Mouse (Mus musculus) CD4-positive naive resting alpha-beta T cell, adult 57 days (primary cell): Measurements from ENCODE around the gene Tbxa2r. TPM values are rescaled to one million over a fixed set of nuclear protein-coding genes. Genes with fewer than 3 reads are reported as not detected.

Experiments used
- total RNA-seq: library from RNA; stranded (reverse); gene quantifications from one replicate; pipeline ENCODE4 v1.2.4, GENCODE M21; 2023

Gene Tbxa2r
- total RNA-seq = 26.1 TPM

DNA sequence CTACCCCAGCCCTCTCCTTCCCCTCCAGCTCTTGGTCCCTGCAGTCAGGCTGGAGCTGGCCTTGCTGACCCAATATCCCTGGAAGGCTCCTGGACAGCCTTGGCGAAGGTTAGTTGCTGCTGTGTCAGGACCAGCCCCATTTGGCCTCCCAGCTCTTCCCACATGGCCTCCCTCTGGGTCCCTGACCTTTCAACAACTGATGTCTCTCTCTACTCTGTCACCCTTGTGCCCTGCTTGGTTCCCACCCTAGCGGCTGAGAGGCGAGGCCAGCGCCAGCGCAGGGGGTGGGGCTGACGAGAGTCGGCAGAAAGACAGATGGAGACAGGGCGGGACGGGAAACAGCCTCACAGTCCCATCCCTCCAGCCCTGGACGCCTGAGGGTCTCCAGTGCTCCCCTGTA, at the start of gene Tbxa2r:
TSS of gene Tbxa2r (plus strand) at position 346 of the 400 bp plus-strand sequence.

DNA sequence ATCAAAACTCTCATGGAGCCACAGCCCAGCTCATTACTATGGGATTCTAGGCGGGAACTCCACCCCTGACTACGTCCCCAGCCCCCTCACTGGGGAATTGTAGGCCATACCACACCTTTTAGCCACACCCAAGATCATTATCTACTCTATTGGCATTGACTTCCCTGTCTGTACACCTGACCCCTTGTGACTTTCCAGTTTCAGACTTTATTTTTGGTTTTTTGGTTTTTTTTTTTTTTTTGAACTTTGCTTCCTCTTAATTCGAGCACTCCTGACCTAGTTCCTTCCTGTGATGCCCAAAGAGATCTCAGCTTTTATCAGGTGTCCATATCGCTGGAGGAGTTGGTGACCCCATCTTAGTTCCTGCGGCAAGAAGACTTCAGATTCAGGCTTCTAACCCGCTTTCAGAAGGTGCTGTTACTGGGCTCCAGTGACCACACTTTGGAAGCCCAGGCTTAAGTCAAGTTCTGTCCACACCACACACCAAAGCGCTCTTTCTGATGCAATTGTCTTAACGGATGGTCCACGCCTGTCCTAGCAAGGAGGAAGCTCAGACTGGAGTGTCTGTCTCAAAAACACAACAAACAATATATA, 36.9 kb upstream of the Tbxa2r start, which contains the start of gene Tjp3:
TSS of gene Tjp3 (minus strand) at position 71 of the 594 bp plus-strand sequence.

DNA sequence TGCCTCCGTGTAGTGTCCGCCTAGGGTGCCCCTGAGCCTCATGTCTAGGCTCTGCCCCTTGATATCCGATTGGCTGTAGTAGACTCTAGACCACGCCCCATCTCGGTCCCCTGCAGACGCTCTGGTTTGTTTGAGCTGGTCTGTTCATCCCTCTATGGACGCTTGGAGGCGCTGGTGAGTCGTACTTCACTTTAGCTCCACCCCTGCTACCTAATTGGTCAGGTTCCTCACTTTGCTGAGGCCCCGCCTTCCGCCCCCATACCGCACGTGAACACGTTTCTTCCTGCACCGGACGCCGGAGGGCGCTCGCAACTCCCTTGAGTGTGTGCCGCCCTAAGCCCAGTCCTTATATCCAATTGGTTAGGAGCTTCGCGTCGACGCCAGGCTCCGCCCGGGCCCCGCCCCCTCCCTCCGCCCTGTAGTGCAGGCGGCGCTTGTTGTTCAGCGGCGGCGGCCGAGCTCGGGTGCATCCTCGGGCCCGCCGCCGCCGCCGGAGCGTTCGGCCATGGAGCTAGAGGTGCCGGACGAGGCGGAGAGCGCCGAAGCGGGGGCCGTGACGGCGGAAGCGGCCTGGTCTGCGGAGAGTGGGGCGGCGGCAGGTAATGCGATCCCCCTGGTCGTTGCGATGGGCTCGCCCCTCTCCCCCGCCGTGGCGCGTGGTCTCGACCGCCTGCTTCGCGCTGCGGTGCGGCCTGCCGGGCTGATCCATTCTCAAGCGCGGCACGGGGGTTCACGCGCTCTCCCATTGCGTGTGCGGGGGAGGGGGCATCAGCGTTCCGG, 35.8 kb upstream of the Tbxa2r start, which contains the start of gene Pip5k1c:
TSS of gene Pip5k1c (plus strand) at position 410 of the 780 bp plus-strand sequence.

DNA sequence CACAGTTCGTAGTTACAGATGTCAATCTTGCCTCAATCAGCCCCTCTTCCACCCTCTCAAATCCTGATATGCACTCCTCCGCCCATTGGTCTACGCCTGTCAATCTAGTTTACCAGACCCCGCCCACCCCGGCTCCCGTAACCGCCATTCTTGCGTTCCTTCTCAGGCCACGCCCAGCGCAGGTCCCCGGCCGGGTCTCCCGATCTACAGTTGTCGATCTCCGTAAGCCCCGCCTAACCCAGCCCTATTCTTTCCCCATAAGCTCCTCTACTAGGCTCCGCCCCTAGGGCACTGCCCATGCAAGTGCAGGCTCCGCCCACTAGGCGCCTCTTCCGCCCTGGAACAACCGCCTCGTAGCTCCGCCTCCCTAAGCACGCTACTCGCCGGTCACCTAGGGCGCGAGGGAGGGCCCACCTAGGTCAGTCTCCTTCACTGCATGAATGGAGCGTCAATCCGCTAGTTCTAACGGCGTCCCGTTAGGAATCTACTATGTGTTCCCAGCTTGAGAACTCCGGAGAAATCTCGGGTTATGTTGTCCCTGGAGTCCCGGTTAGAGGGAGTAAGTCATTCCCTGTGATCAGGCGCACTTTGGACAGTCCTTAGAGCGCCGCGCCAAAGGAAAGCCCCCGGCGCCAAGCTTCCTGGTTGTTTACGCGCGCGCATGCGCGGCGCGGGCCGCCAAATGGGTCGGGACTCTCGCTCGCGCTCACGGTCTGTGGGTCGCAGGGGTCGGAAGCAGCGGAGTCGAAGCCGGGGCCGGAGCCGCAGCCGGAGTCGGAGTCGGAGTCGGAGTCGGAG, 7.8 kb upstream of the Tbxa2r start, which contains the start of gene Cactin:
TSS of gene Cactin (plus strand) at position 554 of the 798 bp plus-strand sequence.

DNA sequence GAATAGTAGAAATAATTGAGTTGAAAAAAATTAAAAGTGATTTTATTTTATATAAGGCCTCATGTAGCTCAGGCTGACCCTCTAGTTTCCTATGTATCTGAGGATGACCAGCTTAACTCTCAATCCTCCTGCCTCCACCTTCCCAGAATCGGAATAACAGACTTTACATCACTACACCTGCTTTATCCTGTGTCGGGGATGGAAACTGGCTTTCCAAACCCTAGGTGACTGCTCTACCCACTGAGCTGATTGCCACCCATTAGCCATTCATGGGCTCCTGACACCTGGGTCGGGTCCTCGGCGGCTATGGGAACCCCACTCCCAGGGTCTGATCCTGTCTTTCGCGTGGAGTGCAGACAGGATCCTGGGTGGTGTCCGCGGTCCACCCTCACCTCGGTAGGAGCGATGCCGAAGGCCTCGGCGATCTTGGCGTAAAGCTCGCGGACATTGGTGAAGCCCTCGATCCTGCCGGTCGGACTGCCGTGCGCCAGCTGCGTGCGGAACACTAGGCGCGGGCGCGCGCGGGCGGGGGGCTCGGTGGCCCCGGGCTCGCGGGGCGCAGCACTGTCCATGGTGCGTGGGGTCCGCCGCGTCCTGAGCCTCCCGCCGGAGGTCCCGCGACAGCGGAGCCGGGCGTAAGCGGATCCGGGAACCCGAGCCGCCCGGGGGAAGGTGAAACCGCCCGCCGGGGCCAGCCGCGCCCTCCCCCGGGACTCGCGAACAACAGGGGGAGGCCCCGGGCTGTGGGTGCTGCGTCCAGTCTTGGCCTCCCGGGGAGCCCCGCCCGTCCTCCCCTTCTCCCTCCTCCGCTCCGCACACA, 14.4 kb downstream of the Tbxa2r start, which contains the start of gene Gipc3:
TSS of gene Gipc3 (minus strand) at position 581 of the 820 bp plus-strand sequence.

DNA sequence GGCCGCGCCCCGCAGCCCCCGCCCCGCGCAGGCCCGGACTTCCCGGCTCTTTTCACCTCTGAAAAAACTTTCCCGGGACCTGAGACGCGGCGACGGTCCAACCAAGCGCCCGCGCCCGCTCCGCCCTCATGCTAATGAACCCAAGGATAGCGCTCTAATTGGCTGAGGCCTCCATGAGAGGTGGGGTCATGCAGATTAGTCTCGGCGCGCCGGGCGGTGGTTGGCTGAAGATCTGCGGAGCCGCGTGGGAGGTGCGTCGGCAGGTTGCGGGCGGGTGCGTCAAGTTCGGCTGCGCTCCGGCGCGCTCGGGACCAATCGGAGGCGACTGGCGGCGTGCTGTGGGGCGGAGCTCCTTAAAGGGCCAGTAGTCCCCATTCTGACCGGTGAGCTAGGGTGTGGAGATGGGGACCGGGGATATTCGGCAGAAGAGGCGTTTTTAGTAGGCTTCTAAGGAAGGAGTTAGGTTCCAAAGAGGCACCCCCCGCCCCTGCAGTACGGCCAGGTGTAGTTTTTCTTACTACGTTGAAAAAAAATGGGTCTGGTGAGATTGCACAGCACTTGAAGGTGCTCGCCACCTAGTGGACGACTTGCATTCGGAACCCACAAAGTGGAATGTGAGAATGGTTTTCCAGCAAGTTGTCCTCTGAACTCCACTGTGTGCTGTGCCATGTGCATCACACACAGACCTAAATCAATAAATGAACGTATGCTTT, 22.0 kb downstream of the Tbxa2r start, which contains the start of gene Hmg20b:
TSS of gene Hmg20b (minus strand) at position 130 of the 713 bp plus-strand sequence.

DNA sequence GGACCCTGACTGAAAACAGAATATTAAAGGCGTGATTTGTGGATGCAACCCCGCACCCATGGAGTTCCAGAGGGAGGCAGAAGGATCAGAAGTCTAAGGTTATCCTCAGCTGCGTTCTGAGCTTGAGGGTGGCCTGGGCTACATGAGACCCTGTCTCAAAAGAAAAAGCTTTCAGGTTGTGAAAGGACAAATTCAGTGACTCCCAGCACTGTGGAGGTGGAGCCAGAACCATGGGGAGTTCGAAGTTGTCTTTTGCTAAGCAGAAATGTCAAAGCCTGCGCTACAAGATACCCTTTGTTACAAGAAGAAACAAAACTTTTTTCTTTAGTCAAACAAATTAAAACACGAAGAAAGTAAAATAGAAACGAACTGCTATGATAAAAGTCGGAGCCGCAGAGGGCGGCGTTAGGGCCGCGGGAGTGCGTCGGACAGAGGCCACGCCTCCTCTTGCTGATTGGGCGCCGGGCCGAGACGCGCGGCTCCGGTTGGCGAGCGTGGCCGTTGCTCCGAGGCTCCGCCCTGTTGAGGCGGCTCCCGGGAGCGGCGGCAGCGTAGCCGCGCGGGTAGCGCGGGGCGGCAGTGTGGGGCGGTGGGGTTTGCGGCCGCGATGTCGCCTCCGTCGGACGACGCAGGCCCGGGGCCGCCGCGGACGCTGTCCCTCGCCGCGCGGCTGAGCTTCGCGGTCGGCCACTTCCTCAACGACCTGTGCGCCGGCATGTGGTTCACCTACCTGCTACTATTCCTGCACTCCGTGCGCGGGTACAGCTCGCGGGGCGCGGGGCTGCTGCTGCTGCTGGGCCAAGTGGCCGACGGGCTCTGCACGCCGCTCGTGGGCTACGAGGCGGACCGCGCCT, 28.7 kb downstream of the Tbxa2r start, which contains the start of gene Mfsd12:
TSS of gene Mfsd12 (plus strand) at position 501 of the 854 bp plus-strand sequence.

DNA sequence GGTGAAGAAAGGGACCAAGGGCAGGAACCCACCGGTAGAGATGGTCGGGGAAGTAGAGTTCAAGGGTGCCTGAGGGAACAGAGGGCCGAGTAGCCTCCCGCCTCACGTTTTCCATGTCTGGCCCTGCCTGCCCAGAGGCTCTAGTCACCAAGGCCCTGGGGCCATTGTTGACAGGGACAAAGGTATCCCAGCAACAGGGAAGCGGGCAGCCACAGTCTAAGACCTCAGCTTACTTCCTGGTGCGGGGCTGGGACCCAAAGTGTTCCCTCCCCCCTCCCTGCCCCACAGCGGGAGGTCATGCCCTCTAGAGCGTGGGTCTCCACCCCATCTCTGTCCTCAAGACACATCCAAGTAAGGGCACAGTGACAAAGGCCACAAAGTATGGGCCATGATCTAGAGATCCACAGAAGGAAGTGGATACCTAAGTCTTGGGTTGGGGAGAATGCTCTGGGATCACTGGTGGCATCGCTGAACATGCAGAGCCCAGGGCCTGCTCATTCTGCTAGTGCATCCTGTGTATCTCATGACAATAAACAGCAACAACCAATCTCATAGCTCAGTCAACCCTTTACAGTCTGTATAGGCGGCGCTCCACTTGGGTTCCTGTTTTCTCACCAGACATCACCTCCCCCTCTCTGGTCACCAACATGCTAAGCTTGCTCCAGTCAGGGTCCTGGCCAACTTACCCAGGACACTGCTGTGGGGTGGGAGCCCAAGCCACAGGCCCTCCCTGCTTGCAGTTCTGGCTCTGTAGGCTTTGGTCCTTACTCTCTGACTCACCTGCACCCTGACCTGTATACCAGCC, 37.3 kb downstream of the Tbxa2r start, which contains the start of gene 4930404N11Rik:
TSS of gene 4930404N11Rik (minus strand) at position 145 of the 805 bp plus-strand sequence.

DNA sequence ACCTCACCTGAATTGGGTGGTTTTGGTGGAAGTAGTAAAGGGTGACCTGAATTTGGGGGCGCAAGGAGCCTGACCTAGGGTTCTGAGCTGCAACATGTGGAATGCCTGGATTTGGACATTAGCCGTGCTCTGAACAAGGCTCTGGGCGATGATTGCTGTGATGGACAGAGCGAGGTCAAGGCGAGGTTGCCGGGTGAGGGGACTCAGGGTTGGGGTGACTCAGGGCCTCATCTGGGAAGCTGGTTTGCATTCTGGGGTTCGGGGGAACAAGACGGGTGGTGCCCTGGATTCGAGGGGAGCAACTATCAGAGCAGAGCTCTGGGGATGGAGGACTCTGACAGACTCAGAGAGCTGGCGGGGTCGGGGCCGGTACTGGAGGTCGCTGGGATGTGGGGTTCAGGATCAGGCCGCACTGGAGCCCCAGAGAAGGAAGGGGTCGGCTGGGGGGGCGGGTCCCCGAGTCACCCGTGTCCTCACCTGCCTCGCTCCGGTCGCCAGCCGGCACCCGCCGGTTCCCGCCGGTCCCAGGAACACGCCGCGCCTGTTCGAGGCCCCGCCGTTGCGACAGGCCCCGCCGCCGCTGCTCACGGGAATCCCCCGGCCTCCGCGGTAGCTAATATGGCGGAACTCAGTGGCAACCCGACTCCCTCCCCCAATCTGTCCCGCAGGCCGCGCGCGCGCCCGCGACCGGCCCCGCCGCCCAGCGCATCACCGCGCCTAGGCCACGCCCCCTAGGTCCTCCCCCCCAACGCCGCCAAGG, 49.4 kb downstream of the Tbxa2r start, which contains the start of gene Fzr1:
TSS of gene Fzr1 (minus strand) at position 724 of the 760 bp plus-strand sequence.

DNA sequence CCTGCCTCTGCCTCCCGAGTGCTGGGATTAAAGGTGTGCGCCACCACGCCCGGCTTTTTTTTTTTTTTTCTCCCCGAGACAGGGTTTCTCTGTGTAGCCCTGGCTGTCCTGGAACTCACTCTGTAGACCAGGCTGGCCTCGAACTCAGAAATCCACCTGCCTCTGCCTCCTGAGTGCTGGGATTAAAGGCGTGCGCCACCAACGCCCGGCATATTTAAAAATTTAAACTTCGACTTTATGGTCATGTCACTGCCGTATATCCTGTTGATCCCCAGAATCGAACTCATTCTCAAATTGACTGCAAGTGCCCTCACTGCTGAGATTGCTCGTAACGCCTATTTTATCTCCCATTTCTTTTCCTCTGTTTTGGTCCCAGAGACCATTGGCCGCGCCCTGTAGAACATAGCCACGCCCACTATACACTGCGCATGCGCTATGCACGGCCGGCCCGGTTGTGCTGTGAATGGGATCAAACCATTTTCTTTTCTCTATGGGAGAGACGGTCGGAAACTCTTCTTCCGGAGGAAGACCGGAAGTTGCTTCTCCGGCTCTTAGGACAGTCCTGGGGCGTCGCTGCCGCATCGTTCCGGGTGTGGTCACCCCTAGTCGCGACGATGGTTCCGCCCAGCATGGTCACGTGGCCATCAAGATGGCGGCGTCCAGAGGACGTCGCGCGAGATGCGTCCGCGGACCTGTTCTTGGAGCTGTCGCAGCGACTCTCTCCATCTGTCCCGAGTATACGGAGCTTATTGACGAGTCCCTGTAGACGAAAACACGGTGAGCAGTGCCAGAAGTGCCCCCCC, 55.5 kb downstream of the Tbxa2r start, which contains the start of the genes Dohh and Gm48551:
TSS of gene Dohh (plus strand) at position 627 of the 803 bp plus-strand sequence.
TSS of gene Gm48551 (plus strand) at position 665 of the 803 bp plus-strand sequence.

Other genes with a start within 250 kb of the Tbxa2r start
- gene Creb3l3, start 229.9 kb upstream of the Tbxa2r start, total RNA-seq = not detected
- 128 TPM for gene Map2k2, start 222.8 kb upstream of the Tbxa2r start, total RNA-seq
- 58.9 TPM for gene Zbtb7a, start 193.5 kb upstream of the Tbxa2r start, total RNA-seq
- 34.9 TPM for gene Pias4, start 160.8 kb upstream of the Tbxa2r start, total RNA-seq
- 2,367 TPM for gene Eef2, start 152.1 kb upstream of the Tbxa2r start, total RNA-seq
- gene Dapk3, start 145.7 kb upstream of the Tbxa2r start, total RNA-seq = 62.3 TPM
- not detected for gene 4930442H23Rik, start 144.9 kb upstream of the Tbxa2r start, total RNA-seq
- not detected for gene Nmrk2, start 126.7 kb upstream of the Tbxa2r start, total RNA-seq
- 0.50 TPM for gene Atcay, start 97.9 kb upstream of the Tbxa2r start, total RNA-seq
- gene Zfr2, start 95.6 kb upstream of the Tbxa2r start, total RNA-seq = 4.9 TPM
- gene Matk, start 75.8 kb upstream of the Tbxa2r start, total RNA-seq = 15.3 TPM
- gene Mrpl54, start 61.8 kb upstream of the Tbxa2r start, total RNA-seq = 104 TPM
- gene Apba3, start 61.8 kb upstream of the Tbxa2r start, total RNA-seq = 45.7 TPM
- 4.3 TPM for gene Tjp3, start 37.1 kb upstream of the Tbxa2r start, total RNA-seq
- 128 TPM for gene Pip5k1c, start 35.8 kb upstream of the Tbxa2r start, total RNA-seq
- gene Cactin, start 7.6 kb upstream of the Tbxa2r start, total RNA-seq = 47.9 TPM
- not detected for gene Gipc3, start 14.5 kb downstream of the Tbxa2r start, total RNA-seq
- 55.4 TPM for gene Hmg20b, start 21.7 kb downstream of the Tbxa2r start, total RNA-seq
- 5.4 TPM for gene Mfsd12, start 28.8 kb downstream of the Tbxa2r start, total RNA-seq
- 7.5 TPM for gene 4930404N11Rik, start 37.1 kb downstream of the Tbxa2r start, total RNA-seq
- gene Fzr1, start 49.8 kb downstream of the Tbxa2r start, total RNA-seq = 27.2 TPM
- 32.6 TPM for gene Dohh, start 55.7 kb downstream of the Tbxa2r start, total RNA-seq
- 4.7 TPM for gene Gm48551, start 55.7 kb downstream of the Tbxa2r start, total RNA-seq
- gene Gm48552, start 60.3 kb downstream of the Tbxa2r start, total RNA-seq = 9.7 TPM
- 2.2 TPM for gene Smim24, start 64.3 kb downstream of the Tbxa2r start, total RNA-seq
- 20.3 TPM for gene Nfic, start 126.9 kb downstream of the Tbxa2r start, total RNA-seq
- gene Celf5, start 154.0 kb downstream of the Tbxa2r start, total RNA-seq = 1.2 TPM
- gene Ncln, start 167.7 kb downstream of the Tbxa2r start, total RNA-seq = 199 TPM
- 139 TPM for gene S1pr4, start 171.4 kb downstream of the Tbxa2r start, total RNA-seq
- 3.3 TPM for gene Gna15, start 195.5 kb downstream of the Tbxa2r start, total RNA-seq
- 17.5 TPM for gene Gna11, start 216.5 kb downstream of the Tbxa2r start, total RNA-seq
- 616 TPM for gene Aes, start 230.8 kb downstream of the Tbxa2r start, total RNA-seq
- 6.3 TPM for gene Tle2, start 245.8 kb downstream of the Tbxa2r start, total RNA-seq